Mouse (Mus musculus) cerebral cortex, adult 2 months (tissue): ENCODE results near the gene Idnk.

Experiments
- WGBS: fragments of 180-500 bp; shearing (Covaris S2); methylation state at CpG from one replicate; pipeline ENCODE4 v1.1.7; 2018; 5-methylcytosine and 5-hydroxymethylcytosine counted together

Idnk gene

GRCm38 (mm10) chr13:58157447-58158098 is at the start of gene Idnk:
Idnk (plus strand) TSS chr13:58157649.
- WGBS: under 1% methylated on average over 30 of the region's 30 CpGs

GRCm38 (mm10) chr13:58111306-58111705 is 46.1 kb upstream of the Idnk start:
- WGBS: 60% methylated on average over 6 of the region's 6 CpGs

GRCm38 (mm10) chr13:58112191-58112590 is 45.3 kb upstream of the Idnk start:
- WGBS: 25% methylated on average over 10 of the region's 10 CpGs

GRCm38 (mm10) chr13:58112601-58113041 is 44.8 kb upstream of the Idnk start:
- 7% methylated on average over 11 of the region's 11 CpGs for WGBS

GRCm38 (mm10) chr13:58113061-58113900 is 44.2 kb upstream of the Idnk start, which contains the start of gene Klhl3:
Klhl3 (minus strand) TSS chr13:58113592.
- under 1% methylated on average over 35 of the region's 35 CpGs for WGBS

GRCm38 (mm10) chr13:58115227-58115626 is 42.2 kb upstream of the Idnk start:
- WGBS: 46% methylated on average over 13 of the region's 13 CpGs

- WGBS: 87% methylated on average over 2 of the region's 2 CpGs
Measured at GRCm38 (mm10) chr13:58116801-58117200, 40.6 kb upstream of the Idnk start.

GRCm38 (mm10) chr13:58117318-58118017 is 40.0 kb upstream of the Idnk start:
- 71% methylated on average over 8 of the region's 8 CpGs for WGBS

- WGBS: 67% methylated on average over 10 of the region's 10 CpGs
Measured at GRCm38 (mm10) chr13:58122786-58123297, 34.6 kb upstream of the Idnk start.

- whole genome bisulfite sequencing: 77% methylated on average over 8 of the region's 8 CpGs
Measured at GRCm38 (mm10) chr13:58123381-58123780, 34.1 kb upstream of the Idnk start.

GRCm38 (mm10) chr13:58124278-58124677 is 33.2 kb upstream of the Idnk start:
- 88% methylated on average over 3 of the region's 3 CpGs for WGBS

- WGBS: 62% methylated on average over 2 of the region's 2 CpGs
Measured at GRCm38 (mm10) chr13:58124989-58125388, 32.5 kb upstream of the Idnk start.

- 20% methylated on average over 7 of the region's 7 CpGs for WGBS
Measured at GRCm38 (mm10) chr13:58126126-58126525, 31.3 kb upstream of the Idnk start.

- 1% methylated on average over 91 of the region's 92 CpGs for WGBS
Measured at GRCm38 (mm10) chr13:58126862-58127765, 30.3 kb upstream of the Idnk start.

GRCm38 (mm10) chr13:58127766-58128361 is 29.6 kb upstream of the Idnk start:
- under 1% methylated on average over 81 of the region's 81 CpGs for WGBS

GRCm38 (mm10) chr13:58128396-58128767 is 29.1 kb upstream of the Idnk start, which contains the start of gene Hnrnpa0:
Hnrnpa0 (minus strand) TSS chr13:58128556.
- under 1% methylated on average over 61 of the region's 62 CpGs for WGBS

- under 1% methylated on average over 83 of the region's 83 CpGs for WGBS
Measured at GRCm38 (mm10) chr13:58128768-58129671, 28.4 kb upstream of the Idnk start.

- WGBS: 25% methylated on average over 4 of the region's 4 CpGs
Measured at GRCm38 (mm10) chr13:58129687-58130246, 27.7 kb upstream of the Idnk start.

- WGBS: 71% methylated on average over 3 of the region's 3 CpGs
Measured at GRCm38 (mm10) chr13:58131692-58132091, 25.8 kb upstream of the Idnk start.
